Mouse (Mus musculus) G1E (cell line): Measurements from ENCODE around the gene Foxa1.

Source experiments
- CTCF ChIP-seq: IDR thresholded peaks from 2 replicates; pipeline ENCODE4 v1.5.1; 2012; ENCODE audit warnings: low read depth, low read length, inconsistent platforms, mixed read lengths
- GATA1 ChIP-seq: IDR thresholded peaks from 2 replicates; pipeline ENCODE4 v1.6.1; 2012; ENCODE audit warnings: borderline replicate concordance, low read length, inconsistent platforms, mixed read lengths
- GATA2 ChIP-seq: IDR thresholded peaks from 2 replicates; pipeline ENCODE4 v1.6.1; 2012; ENCODE audit warnings: low read depth, low read length, inconsistent platforms, borderline replicate concordance
- POLR2AphosphoS5 ChIP-seq: IDR thresholded peaks from 2 replicates; pipeline ENCODE4 v1.6.1; 2012; ENCODE audit warnings: low read depth, low read length, inconsistent platforms; ENCODE audit not compliant: insufficient replicate concordance
- TAL1 ChIP-seq: conservative IDR thresholded peaks from 2 replicates; pipeline ENCODE4 v1.6.1; 2012; ENCODE audit warnings: low read depth, low read length, inconsistent platforms, mixed read lengths

DNA sequence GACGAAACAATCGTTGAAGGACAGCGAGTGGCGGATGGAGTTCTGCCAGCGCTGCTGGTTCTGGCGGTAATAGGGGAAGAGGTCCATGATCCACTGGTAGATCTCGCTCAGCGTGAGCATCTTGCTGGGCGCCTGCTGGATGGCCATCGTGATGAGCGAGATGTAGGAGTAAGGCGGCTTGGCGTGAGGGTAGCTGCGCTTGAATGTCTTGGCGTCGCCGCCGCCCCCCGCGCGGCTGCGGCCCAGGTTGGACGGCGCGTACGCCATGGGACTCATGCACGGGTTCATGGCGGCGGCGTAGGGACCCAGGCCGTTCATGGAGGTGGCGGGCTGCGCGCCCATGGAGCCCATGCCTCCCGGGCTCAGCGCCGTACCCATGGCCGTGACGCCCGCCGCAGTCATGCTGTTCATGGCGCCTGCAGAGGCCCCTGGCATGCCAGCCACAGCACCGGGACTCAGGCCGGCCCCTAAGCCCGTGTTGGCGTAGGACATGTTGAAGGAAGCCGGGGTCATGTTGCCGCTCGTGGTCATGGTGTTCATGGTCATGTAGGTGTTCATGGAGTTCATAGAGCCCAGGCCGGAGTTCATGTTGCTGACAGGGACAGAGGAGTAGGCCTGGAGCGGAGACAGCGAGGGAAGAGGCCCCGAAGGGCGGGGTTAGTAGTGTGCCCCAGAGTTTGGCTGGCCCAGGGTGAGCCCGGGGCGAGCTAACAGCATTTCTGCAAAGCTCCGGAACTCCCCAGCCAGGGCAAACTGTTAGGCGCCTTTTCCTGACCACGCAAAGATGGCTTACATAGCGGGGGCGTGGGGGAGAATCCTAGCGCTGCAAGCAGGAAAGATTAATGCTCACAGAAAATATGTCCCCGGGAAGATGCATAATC is 3.7 kb downstream of the Foxa1 start:
- TF ChIP-seq CTCF (no peak), GATA1 (no peak), POLR2AphosphoS5 (no peak), GATA2 (no peak), TAL1 (no peak)
